Mouse (Mus musculus): Measurements from ENCODE around the gene Rbm34. TPM values are rescaled to one million over a fixed set of nuclear protein-coding genes. Genes with fewer than 3 reads are reported as not detected.

Rbm34 gene
- polyA plus RNA-seq, 1 experiment from 2014 or later, result 24.7 TPM

GRCm38 (mm10) chr8:126928755-126929505, 41.9 kb downstream of the Rbm34 start:
- ATAC-seq (ENCODE audit: low FRiP score), result no peak

DNA sequence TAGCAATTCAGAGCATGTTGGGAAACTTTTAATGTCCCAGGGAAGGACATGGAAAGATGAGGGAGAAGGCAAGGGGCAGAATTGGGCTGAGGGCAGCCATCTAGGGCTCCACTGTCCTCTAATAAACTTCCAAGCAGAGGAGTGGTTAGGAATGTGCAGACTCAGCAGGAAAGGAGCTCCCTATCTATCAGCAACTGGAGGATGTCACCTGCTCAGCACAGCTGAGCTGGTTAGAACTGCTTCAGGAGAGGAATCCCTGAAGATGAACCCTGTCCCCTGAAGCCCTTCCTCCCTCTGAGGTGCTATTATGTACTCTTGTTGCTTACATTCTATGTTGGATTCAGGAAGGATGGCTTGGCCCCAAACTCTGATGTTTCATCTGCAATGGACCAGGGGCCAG, 42.8 kb downstream of the Rbm34 start:
- Histone ChIP-seq H3K4me2 (no peak overlapping the region), H3K27me3 (replicated peaks) (no peaks in the 10 kb centered on the region), H3K36me3 (peaks cover 28% of the 10 kb centered on the region), H3K4me1 (no peaks in the 10 kb centered on the region), H3K4me3 (replicated peaks) (no peak overlapping the region), H3K9me3 (replicated peaks) (no peaks in the 10 kb centered on the region), H3K27ac (replicated peaks) (no peak overlapping the region), H3K9ac (replicated peaks) (no peak overlapping the region)
- no peak for ATAC-seq (ENCODE audit: low FRiP score)

More at GRCm38 (mm10) chr8:126928755-126929505, 41.9 kb downstream of the Rbm34 start:
- Histone ChIP-seq H3K36me3 (peaks cover 37% of the 10 kb centered on the region), H3K4me1 (no peaks in the 10 kb centered on the region), H3K4me2 (no peak overlapping the region), H3K4me3 (replicated peaks) (no peak overlapping the region), H3K27ac (replicated peaks) (no peak overlapping the region), H3K9me3 (replicated peaks) (no peaks in the 10 kb centered on the region), H3K27me3 (replicated peaks) (no peaks in the 10 kb centered on the region), H3K9ac (replicated peaks) (no peak overlapping the region)
- WGBS, result 94% methylated on average over 10 of the region's 10 CpGs

- Histone ChIP-seq H3K4me3 (replicated peaks) (no peak overlapping the region), H3K9ac (replicated peaks) (no peak overlapping the region), H3K27ac (replicated peaks) (no peak overlapping the region), H3K36me3 (peaks cover 20% of the 10 kb centered on the region; the same call in 1 of the 2 replicates), H3K4me1 (no peaks in the 10 kb centered on the region), H3K27me3 (replicated peaks) (no peaks in the 10 kb centered on the region), H3K9me3 (replicated peaks) (no peaks in the 10 kb centered on the region), H3K4me2 (no peak overlapping the region)
- WGBS, result 54% methylated on average over 1 of the region's 1 CpGs
- no peak for ATAC-seq (ENCODE audit: low FRiP score)
Observed at GRCm38 (mm10) chr8:126927058-126927457, 43.8 kb downstream of the Rbm34 start.

- no peaks in the 10 kb centered on the region for H3K9me3 ChIP-seq (replicated peaks)
- WGBS, result 93% methylated on average over 7 of the region's 7 CpGs
- no peak for ATAC-seq (ENCODE audit: low FRiP score)
Observed at GRCm38 (mm10) chr8:126922981-126923380, 47.9 kb downstream of the Rbm34 start.

DNA sequence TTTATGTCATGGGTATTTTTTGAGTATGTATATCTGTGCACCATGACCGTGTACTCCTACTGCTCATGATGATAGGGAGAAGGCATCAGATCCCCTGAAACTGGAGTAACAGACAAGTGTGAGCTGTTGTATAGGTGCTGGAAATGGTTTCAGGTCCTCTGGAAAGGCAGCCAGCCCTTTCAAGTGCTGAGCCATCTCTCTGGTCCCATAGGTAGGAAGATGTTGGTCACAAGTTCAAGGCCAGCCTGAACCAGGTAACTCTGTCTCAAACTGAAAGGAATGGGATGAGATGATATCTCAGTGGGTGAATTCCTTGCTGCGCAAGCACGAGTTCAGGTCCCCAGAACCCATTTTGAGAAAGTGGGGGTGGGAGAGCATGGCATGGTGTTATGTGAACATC, 49.4 kb downstream of the Rbm34 start:
- Histone ChIP-seq H3K36me3 (0 out of 2 replicates have a peak, but pooled peaks cover 3% of the 10 kb centered on the region), H3K4me3 (replicated peaks) (no peak overlapping the region), H3K9ac (replicated peaks) (no peak overlapping the region), H3K4me1 (peaks cover 4% of the 10 kb centered on the region; the same call in 1 of the 2 replicates), H3K27me3 (replicated peaks) (no peaks in the 10 kb centered on the region), H3K9me3 (replicated peaks) (no peaks in the 10 kb centered on the region), H3K4me2 (no peak overlapping the region), H3K27ac (replicated peaks) (no peak overlapping the region)
- WGBS, result 92% methylated on average over 3 of the region's 3 CpGs
- peak; percentile 13; the same call in 1 of the 2 replicates for ATAC-seq (ENCODE audit: low FRiP score)

More at GRCm38 (mm10) chr8:126922981-126923380, 47.9 kb downstream of the Rbm34 start:
- no peaks in the 10 kb centered on the region for H3K27me3 ChIP-seq (replicated peaks)
- no peak overlapping the region for H3K4me3 ChIP-seq (replicated peaks)
- no peak overlapping the region for H3K9ac ChIP-seq (replicated peaks)
- no peak overlapping the region for H3K4me2 ChIP-seq
- 0 out of 2 replicates have a peak, but pooled peaks cover 3% of the 10 kb centered on the region for H3K36me3 ChIP-seq
- H3K4me1 ChIP-seq, result peaks cover 4% of the 10 kb centered on the region; the same call in 1 of the 2 replicates
- H3K27ac ChIP-seq (replicated peaks), result no peak overlapping the region

DNA sequence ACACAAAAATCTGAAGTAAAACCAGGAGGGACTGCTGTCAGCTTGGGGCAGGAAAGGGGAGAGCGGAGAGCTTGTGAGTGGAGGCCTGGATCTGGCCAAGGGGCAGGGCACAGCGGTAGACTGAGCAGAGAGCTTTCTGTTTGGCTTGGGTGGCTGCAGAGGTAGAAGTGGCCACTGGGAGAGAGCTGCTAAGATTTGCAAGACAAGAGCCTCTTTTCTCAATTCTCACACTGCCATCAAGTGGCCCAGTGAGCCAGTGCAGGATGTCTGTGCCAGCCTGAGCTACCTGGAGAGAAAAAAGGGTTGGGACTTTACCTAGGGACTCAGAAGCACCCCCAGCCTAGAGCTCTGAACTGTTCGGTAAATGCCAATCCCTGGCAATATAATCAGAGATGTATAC, 50.0 kb downstream of the Rbm34 start:
- Histone ChIP-seq H3K9ac (replicated peaks) (no peak overlapping the region), H3K4me1 (peaks cover 4% of the 10 kb centered on the region; the same call in 1 of the 2 replicates), H3K4me3 (replicated peaks) (no peak overlapping the region), H3K27ac (replicated peaks) (peak overlapping the region; percentile 60; the same call in 1 of the 2 replicates), H3K27me3 (replicated peaks) (no peaks in the 10 kb centered on the region), H3K4me2 (no peak overlapping the region), H3K36me3 (no peaks in the 10 kb centered on the region), H3K9me3 (replicated peaks) (no peaks in the 10 kb centered on the region)
- WGBS, result 37% methylated on average over 3 of the region's 3 CpGs
- ATAC-seq (ENCODE audit: low FRiP score), result peak; percentile 89

DNA sequence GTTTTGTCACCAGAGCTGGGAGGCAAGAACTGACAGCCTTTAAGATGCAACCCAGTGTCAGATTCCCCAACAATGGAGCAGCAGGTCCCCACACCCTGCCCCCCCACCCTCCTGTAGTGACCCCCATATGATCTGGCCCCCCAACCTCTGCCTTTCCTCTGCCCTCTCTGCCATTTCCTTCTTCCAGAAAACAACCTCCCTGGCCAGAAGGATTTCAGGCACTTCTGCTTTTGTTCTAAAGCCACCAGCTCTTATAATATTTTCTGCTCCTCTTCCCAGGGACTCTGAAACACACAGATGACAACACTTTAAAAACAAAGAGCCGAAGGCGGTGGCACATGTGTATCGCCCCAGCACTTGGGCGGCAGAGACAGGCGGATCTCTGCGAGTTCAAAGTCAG, 50.5 kb downstream of the Rbm34 start:
- Histone ChIP-seq H3K27ac (replicated peaks) (peak overlapping the region; percentile 60; the same call in 1 of the 2 replicates), H3K4me2 (no peak overlapping the region), H3K4me1 (peaks cover 4% of the 10 kb centered on the region; the same call in 1 of the 2 replicates), H3K9me3 (replicated peaks) (no peaks in the 10 kb centered on the region), H3K36me3 (no peaks in the 10 kb centered on the region), H3K27me3 (replicated peaks) (no peaks in the 10 kb centered on the region), H3K9ac (replicated peaks) (no peak overlapping the region), H3K4me3 (replicated peaks) (no peak overlapping the region)
- no peak; the same call in 1 of the 2 replicates for ATAC-seq (ENCODE audit: low FRiP score)
- 87% methylated on average over 6 of the region's 6 CpGs for WGBS

- H3K4me1 ChIP-seq, result peaks cover 10% of the 10 kb centered on the region
- WGBS, result 90% methylated on average over 5 of the region's 5 CpGs
- no peak for ATAC-seq (ENCODE audit: low FRiP score)
- no peak overlapping the region for H3K9ac ChIP-seq (replicated peaks)
- no peaks in the 10 kb centered on the region for H3K9me3 ChIP-seq (replicated peaks)
- H3K4me3 ChIP-seq (replicated peaks), result no peak overlapping the region
- no peak overlapping the region for H3K4me2 ChIP-seq
- no peak overlapping the region for H3K27ac ChIP-seq (replicated peaks)
- H3K27me3 ChIP-seq (replicated peaks), result no peaks in the 10 kb centered on the region
- H3K36me3 ChIP-seq, result no peaks in the 10 kb centered on the region
Observed at GRCm38 (mm10) chr8:126919703-126920102, 51.2 kb downstream of the Rbm34 start.

GRCm38 (mm10) chr8:126919255-126919654, 51.6 kb downstream of the Rbm34 start:
- WGBS, result 66% methylated on average over 2 of the region's 2 CpGs
- no peak for ATAC-seq (ENCODE audit: low FRiP score)

DNA sequence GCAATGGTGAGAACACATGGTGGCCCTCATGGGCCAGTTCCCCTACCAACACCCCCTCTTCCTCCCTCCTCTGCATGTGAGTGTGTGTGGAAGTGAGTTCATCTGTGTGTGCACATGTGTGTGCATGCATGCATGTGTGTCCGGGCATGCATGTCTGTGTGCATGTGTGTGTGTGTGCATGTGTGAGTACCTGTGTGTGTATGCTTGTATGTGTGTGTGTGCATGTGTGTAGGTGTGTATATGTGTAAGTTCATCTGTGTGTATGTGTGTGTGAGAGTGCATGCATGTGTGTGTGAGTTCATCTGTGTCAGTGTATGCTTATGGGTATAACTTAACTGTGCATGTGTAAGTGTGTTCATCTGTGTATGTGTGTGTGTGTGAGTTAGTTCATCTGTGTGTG, 52.5 kb downstream of the Rbm34 start:
- Histone ChIP-seq H3K9ac (replicated peaks) (no peak overlapping the region), H3K9me3 (replicated peaks) (no peaks in the 10 kb centered on the region), H3K4me1 (peaks cover 17% of the 10 kb centered on the region), H3K36me3 (no peaks in the 10 kb centered on the region), H3K27ac (replicated peaks) (no peak overlapping the region), H3K4me2 (no peak overlapping the region), H3K4me3 (replicated peaks) (no peak overlapping the region), H3K27me3 (replicated peaks) (no peaks in the 10 kb centered on the region)
- 100% methylated on average over 1 of the region's 1 CpGs for WGBS
- no peak for ATAC-seq (ENCODE audit: low FRiP score)

More at GRCm38 (mm10) chr8:126919255-126919654, 51.6 kb downstream of the Rbm34 start:
- Histone ChIP-seq H3K27me3 (replicated peaks) (no peaks in the 10 kb centered on the region), H3K36me3 (no peaks in the 10 kb centered on the region), H3K9ac (replicated peaks) (no peak overlapping the region), H3K4me3 (replicated peaks) (no peak overlapping the region), H3K4me1 (peaks cover 11% of the 10 kb centered on the region), H3K9me3 (replicated peaks) (no peaks in the 10 kb centered on the region), H3K4me2 (no peak overlapping the region), H3K27ac (replicated peaks) (no peak overlapping the region)

GRCm38 (mm10) chr8:126917179-126917905, 53.5 kb downstream of the Rbm34 start:
- no peaks in the 10 kb centered on the region for H3K36me3 ChIP-seq
- H3K9me3 ChIP-seq (replicated peaks), result no peaks in the 10 kb centered on the region
- no peak overlapping the region for H3K27ac ChIP-seq (replicated peaks)
- H3K4me3 ChIP-seq (replicated peaks), result no peak overlapping the region
- no peak overlapping the region for H3K9ac ChIP-seq (replicated peaks)
- H3K27me3 ChIP-seq (replicated peaks), result no peaks in the 10 kb centered on the region
- H3K4me2 ChIP-seq, result no peak overlapping the region
- WGBS, result 68% methylated on average over 6 of the region's 6 CpGs
- no peak for ATAC-seq (ENCODE audit: low FRiP score)
- H3K4me1 ChIP-seq, result peaks cover 22% of the 10 kb centered on the region

- H3K9ac ChIP-seq (replicated peaks), result no peak overlapping the region
Observed at GRCm38 (mm10) chr8:126916611-126917010, 54.3 kb downstream of the Rbm34 start.

More at GRCm38 (mm10) chr8:126916611-126917010, 54.3 kb downstream of the Rbm34 start:
- Histone ChIP-seq H3K4me3 (replicated peaks) (no peak overlapping the region), H3K9me3 (replicated peaks) (no peaks in the 10 kb centered on the region), H3K27me3 (replicated peaks) (no peaks in the 10 kb centered on the region), H3K4me1 (peaks cover 22% of the 10 kb centered on the region), H3K36me3 (no peaks in the 10 kb centered on the region), H3K4me2 (no peak overlapping the region), H3K27ac (replicated peaks) (no peak overlapping the region)
- WGBS, result 93% methylated on average over 4 of the region's 4 CpGs
- ATAC-seq (ENCODE audit: low FRiP score), result no peak

Measured in neural tube, embryonic 15.5 days (tissue).